Mouse (Mus musculus) ovary, postnatal 10 days (tissue): ENCODE measurements around the gene Rgs9bp.

Experiments used
- DNase-seq: peaks from one replicate; pipeline ENCODE4 v3.0.0; 2022; ENCODE audit warnings: low spot score

The Rgs9bp gene

DNA sequence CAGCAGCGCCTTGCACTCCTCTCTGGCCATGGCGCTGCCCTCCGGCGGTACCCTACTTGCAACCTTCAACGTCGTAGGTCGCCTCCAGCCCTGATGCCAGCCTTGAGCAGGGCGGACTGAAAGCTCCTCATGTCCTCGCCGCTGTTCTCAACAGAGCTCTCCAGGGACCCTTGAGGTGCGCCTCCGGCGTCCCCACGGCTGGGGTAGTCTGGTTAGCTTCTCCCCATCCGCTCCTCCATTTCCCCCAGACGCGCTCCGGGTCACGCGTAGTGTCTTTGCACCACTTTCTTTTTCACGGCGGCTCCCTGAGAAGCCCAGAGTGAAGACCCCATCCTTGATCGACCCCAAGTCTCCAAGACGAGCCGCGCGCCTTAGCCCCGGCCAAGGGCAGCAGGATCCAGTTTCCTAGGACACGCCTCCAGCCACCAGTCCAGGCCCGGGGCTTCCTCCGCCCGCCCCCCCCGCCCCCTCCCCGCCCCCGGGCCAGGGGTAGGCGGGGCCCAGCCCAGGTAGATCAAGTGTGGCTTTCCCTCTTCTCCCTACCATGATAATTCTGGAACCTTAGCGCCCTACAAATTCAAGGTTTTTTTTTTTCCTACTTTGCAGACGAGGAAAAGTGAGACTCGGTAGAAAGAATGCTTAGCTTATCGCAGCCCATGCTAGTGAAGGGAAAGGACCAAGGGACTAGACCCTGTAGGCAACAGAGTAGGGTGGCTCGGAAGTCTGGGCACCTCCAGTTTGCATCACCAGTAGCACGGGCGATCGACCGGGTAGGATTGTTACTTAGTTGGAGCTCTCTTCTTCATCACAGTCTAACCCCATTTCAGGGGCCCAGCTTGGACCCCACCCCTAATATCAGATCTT, at the start of gene Rgs9bp:
Rgs9bp (minus strand) TSS at position 392 of the 864 bp plus-strand sequence.
- DNase-seq, result peak; percentile 16

DNA sequence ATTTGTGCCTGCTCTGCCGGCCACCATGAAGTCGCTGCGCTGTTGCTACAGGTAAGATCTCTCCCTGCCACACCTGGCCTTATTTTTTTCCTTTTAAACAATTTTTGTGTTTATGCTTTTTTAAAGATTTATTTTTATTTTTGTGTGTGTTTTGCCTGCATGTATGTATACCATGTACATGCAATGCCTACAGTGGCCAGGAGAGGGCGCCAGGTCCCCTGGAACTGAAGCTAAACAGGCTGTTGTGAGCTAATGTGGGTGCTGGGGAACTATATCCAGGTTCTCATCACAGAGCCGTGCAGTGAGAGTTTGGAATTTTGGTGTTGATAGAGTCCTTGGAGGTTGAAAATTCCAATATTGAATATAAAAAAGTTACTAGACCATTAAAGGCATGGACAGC, 43.1 kb upstream of the Rgs9bp start:
- no peak for DNase-seq

DNA sequence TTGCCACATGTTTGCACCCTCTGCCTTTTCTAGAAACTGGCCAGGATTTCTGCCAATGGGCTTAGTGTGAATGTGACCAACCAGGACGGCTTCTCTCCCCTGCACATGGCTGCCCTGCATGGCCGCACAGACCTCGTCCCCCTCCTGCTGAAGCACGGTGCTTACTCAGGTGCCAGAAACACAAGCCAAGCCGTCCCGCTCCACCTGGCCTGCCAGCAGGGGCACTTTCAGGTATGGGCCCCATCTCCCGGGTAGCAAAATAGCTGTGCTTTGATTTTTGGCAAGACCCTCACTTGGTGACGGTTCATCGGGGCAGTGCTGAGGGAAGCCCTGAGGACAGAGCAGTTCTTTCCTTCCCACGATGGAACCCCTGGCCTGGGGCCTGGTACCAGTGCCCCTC, 42.0 kb upstream of the Rgs9bp start:
- no peak for DNase-seq

DNA sequence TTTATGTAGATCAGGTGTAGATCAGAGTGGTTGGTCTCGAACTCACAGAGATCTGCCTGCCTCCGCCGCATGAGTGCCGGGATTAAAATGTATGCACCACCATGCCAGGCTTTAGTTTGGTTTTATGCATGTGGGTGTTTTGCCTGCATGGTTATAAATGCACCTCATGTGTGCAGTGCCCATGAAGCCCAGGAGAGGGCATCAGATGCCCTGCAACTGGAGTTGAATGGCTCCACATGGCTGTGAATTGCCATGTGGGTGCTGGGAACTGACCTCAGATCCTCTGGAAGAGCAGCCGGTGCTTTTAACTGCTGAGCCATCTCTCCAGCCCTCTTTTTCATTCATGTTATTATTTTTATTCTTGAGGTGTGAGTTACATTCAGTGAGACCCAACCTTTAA, 40.7 kb upstream of the Rgs9bp start:
- no peak for DNase-seq

DNA sequence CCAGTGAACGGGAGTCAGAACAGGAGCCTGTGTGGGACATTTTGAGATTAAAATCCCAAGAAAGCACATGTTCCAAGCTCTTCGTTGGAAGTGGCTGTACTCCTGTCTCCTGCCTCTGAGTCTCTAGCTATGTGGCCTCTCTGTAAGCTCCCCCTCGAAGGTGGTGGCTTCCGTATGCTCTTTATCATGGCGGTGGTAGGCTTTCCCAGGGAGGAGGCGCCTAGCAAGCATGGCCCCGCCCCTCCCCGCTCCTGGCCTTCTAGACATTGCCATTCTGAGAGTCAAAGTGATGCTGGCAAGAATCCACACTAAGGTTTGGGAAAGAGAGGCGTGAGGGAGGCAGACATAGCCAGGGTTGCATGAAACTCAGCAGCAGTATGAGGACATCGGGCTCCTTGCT, 37.2 kb upstream of the Rgs9bp start:
- no peak for DNase-seq

DNA sequence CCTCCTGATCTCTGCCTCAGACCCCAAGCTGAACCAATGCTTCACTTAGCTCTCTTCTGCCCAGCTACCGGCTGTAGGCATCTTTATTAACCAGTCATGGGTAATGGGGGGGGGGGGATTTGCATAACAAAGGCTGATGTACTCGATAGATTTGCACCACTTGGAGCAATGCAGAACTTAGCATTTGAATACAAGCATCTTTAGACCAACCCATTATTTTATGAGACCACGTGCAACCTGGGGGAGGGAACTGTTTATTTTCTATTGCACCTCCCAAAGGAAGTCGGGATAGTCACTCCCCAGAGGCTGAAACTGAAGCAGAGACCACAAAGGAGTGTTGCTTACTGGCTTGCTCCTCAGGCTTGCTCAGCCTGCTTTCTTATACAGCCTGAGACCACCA, 32.1 kb upstream of the Rgs9bp start:
- DNase-seq, result no peak

DNA sequence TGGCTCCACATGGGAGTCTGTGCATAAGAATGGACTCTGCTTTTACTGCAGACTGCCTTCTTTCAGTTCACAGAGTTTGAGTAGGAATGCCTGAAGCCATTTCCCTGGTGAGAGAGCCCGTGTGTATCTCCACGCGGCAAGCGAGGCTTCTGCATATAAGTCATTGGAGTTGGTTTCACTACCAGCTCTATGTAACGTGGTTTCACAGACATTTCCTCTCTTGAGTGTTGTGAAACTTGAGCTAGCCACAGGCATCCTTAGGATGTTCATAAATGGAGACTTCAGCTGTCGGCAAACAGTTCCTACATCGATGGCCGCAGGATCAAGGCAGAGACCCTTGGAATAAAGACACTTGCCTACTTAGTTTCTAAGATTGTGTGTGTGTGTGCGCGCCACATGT, 23.9 kb upstream of the Rgs9bp start:
- DNase-seq, result no peak

DNA sequence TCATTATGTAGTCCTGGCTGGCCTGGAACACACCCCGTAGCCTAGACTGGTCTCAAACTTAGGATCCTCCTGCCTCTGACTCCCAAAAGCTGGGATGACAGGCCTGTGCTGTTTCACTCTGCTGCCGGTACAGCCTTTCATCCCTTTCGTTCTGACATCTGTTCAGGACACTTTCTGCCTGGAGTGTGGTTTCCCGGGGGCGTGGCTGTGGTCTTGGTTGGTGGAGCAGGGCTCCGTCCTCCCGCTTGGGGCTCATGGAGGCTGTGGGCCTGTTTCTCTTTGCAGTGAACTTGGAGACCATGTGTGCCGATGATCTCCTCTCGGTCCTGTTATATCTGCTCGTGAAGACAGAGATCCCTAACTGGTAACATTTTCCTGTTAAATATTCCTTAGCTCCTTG, 21.4 kb upstream of the Rgs9bp start:
- no peak for DNase-seq

DNA sequence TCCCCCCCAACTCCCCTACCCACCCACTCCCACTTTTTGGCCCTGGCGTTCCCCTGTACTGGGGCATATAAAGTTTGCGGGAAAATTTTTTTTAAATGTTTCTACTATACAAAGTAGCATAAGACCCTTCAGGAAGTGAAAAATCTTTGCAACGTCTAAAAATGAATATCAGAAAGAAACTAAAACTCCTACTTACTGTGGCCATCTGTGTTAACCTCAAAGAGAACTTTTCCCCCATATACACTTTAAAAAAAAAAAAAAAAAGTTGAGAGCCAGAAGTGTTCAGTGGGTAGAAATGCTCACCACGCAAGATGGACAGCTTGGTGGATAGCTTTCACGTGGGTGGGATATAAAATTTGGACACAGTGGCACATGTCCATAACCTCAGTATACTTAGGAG, 17.4 kb upstream of the Rgs9bp start:
- no peak for DNase-seq

DNA sequence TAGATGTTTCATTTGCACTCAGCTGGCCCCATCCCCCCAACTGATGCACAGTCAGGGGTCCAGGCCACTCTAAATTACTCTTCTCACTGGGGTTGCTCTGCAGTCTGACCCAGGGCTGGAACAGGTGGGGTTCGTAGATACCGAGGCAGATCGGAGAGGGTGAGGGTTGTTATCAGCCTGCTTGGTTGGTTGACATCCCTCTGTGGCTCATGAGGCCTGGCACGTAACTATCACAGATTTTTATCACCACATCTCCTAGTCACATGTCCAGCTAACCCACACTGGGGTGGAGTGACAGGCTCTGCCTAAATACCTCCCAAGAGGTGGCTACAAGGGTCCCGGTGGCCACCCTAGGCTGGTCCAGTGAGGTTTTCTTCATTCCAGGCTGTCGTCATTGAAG, 15.7 kb upstream of the Rgs9bp start:
- DNase-seq, result no peak

DNA sequence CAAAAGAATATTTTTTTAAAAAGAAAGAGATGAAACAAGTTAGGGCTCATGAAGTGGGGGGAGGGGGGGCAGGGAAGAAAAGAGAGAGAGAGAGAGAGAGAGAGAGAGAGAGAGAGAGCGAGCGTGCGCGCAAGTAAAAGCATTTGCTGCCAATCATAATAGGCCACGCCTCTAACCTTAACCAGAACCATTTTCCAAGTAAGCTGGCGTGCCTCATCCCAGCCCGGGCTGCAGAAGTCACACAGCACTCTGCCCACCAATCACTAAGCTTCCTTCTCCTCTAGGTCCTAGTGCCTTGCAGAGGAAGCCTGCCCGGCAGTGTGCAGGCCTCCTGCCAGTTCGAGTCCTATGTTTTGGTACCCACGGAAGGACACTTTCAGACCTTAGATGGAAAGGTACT, 14.6 kb upstream of the Rgs9bp start:
- DNase-seq, result no peak

DNA sequence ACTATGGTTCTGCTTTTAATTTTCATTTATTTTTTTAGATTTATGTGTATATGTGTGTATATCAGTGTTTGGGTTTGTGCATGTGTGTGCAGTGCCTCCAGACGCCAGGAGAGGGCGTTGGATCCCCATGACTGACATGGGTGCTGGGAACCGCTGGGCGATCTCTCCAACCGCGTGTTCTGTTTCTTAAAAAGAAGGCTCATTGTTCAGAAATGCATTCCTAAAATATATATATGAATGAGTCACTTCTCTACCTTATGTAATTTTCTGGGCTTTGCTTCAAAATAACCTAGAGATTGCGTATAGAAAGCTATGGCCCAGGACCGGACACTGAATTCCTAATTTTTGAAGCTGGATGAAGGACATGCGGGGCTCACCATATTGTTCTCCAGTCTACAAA, 14.1 kb upstream of the Rgs9bp start:
- DNase-seq, result no peak

DNA sequence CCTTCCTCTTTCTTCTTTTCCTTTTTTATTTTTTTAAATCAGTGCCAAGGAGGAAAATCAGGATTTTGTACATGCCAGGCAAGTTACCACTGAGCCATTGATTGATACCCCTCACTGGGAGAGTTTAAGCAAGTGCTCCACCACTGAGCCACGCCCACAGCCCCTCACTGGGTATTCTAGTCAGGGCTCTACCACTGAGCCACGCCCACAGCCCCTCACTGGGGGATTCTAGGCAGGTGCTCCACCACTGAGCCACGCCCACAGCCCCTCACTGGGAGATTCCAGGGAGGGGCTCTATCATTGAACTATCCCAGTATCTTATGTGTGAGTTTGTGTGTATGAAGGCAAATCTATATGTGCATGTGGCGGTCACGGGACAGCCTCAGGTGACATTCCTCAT, 8.9 kb upstream of the Rgs9bp start:
- no peak for DNase-seq

DNA sequence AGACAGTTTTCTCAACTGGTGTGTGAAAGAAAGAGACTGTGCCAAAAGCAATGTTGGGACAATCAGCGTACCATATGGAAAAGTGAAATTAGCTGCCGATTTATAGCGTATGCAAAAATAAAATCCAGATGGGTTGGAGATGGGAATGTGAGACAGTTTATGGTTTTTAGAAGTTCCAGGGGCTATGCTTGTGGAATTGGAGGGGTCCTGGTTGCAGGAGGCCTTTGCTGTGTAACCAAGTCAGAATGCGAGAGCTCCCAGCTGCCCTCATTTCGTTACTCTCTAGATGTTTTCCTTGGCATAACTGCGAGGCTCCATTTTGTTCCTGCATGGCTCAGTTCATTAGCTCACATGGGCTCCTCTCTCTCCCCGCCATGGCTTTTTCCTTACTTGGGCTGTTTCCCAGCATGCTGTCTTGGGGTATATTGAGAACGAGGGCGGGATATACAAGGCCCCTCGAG, 5.4 kb upstream of the Rgs9bp start:
- DNase-seq, result no peak

DNA sequence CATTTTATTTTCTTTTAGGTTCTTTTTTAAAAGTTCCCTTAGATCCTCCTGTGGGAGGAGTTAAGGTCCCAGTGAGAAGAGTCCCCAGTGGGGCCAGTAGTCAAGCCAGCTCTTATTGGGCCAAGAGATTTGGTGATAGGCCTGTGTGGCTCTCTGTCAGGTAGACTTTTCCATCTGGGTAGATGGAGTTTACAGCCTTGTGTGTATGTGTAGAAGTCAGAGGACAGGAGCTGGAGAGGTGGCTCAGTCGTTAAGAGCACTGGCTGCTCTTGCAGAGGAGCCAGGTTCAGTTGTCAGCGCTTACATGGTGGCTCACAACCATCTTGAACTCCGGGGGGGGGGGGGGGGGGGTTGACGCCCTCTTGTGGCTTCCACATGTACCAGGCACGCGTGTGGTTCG, 4.1 kb upstream of the Rgs9bp start:
- DNase-seq, result no peak

DNA sequence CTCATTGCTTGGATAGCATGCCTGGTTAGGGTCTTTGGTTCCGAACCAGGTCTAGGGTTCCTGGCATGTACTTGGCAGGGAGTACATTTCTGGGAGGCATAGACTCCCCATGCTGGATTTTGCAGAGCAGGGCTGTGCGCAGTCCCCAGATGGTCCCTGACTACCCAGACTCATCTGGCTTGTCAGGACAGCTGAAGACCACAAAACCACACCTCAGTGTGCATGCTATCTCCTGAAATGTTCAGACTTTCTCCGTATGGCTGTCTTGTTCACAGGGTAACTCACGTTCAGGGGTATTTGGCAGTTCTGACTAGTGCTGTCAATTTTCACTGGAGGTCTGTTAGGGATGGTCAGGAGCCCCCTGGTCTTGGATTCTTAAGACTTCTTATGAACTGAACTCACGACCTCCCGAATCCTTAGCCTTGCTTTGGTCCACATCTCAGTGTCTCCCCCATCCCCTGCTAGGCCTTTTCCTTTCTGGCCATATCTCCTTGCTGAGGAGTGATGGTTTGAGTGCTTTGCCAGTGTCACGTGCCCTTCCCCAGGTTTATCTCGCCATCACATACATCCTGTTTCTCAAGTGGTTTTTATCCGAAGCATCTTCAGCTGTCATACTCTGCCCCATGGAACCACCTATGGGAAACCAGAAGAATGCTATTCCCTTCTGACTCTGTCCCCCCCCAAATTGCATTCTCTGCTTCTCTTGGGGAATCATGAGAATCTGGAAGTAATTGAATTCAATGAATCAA, 3.5 kb upstream of the Rgs9bp start:
- no peak for DNase-seq

DNA sequence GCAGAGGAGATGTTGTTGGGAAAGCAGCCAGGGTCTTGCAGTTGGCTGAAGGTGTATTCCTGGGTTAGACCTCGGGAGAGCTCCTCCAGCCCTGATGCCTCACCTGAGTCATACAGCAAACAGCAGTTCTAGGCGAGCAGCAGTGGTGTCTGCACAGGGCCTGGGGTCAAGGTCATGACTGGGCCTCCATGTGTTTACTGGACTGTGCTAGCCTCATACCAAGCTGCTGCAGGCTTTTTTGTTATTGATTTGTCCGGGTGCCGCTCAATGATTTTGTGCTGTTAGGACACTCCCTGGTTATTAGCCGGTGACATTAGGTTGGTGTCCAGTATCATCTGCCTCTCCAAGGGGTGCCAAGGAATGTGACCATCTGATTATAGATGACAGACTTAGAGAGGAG, 2.3 kb upstream of the Rgs9bp start:
- no peak for DNase-seq

DNA sequence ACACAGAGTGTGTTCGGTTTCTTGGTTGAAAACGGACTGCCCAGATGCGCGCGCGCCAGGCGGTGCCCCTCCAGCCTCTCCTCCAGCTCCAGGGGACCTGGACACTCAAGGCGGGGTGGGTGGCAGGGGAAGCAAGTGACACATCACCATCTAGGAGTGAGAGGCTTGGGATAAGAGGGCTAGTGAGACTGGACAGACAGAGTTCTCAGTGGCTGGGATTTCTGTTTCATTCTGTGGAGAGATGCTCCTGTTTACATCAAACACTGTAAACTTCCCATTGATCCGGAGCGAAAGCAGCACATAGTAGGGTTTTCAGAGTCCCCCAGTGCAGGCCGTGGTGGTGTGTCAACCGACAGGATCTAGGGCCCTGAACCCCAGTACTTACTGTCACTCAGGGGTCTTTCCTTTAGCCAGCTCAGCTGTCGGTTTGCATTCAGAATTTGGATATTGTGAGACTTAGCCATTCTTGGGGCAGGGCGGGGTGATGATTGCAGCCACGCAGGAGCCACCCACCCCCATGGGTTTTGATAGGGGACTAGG, 1.6 kb upstream of the Rgs9bp start:
- no peak for DNase-seq

DNA sequence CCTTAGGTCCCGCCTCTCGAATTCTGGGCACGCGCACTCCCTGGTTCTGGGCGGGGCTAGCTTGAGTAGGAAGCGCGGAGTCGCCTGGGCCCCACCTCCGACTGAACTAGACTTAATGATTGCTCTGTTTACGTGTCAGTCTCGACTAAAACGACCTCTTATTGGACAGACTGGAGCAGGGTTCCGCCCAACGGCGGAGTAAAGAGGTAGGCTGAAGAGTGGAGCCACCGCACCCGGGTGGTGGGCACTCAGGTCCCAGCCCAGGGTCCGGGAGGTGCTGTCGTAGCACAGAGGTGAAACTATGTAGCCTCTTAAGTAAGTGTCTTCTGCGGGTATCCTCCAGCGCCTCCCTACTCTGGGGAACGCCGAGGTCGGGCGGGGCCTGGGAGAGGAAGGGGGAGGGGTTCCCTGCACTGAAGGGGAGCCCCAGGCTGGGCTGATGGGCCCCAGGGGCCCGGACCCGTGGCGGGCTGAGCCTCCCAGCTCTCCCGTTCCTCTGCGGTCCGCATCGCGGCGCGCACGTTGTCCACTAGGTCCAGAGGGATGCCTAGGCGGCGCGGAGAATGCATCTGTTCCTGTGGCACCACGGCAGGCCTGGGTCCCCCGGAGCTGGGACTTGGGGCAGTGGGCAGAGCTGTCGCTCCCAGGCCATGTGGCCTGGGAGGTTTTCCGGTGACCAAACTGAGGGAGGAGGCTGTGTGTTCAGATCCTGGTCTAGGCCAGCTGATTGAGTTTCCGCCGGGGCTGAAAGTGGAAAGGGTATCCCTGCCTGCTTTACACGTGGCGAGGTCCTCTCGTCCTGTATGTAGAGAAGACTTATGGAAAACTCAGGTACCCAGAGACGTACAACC, 898 bp upstream of the Rgs9bp start, which contains the start of gene Ankrd27:
Ankrd27 (plus strand) TSS at position 190 of the 851 bp plus-strand sequence.
- peak; percentile 86 for DNase-seq

DNA sequence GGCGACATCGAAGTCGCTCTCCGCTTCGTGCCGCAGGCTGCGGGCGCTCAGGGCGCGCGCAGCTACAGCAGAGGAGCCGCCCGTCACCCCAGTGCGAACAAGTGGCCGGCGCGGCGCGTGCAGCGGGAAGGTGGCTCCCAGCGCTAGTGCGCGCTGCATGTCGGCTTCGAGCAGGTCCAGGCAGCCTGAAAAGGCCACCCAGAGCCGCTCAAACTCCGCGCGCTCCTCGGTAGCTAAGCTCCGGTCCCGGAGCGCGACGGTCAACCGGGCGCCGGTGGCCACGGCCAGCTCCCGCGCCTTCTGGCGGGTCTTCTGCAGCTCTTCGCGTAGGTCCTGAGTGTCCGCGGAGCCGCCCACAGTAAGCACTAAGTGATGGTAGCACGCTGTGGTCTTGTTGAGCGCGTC, 594 bp downstream of the Rgs9bp start:
- DNase-seq, result no peak

DNA sequence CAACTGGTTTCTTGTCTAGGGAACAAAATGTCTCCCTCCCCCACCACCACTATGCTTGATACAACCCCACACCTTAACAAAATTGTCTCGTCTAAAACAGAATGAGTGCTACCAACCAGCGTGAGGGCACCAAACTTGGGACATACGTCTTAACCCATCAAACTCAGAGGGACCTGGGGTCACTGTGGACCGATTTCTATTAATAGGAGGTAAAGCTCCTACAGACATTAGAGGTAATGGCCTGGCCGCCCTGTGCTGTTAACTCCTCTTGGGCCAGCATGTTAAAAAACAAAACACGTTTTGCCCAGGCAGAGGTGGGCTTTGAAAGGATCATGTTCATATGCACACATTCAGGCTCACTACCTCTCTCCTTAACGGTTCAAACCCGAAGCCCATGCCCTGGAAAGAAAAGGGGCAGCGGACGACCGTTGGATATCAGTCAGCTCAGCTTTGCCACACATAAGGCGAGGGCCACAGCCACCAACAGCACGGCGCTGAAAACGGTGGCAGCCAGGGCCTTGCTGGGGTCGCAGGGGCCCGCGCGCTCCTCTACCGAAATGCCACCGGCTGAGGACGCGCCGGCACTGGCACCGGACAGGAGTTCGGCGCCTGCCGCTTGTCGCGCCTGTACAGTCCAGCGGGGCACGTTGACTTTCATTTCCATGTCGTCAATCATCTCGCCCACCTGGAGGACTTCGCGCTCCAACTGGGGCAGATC, 1.2 kb downstream of the Rgs9bp start:
- DNase-seq, result no peak
